Mouse (Mus musculus) CD4-positive helper T cell, adult 2 months (primary cell): ENCODE results near the gene Smarcad1.
A peak's percentile ranks its signal among the peaks of the same experiment; 100 is the strongest.

Source experiments
- DNase-seq: peaks from one replicate; pipeline ENCODE4 v3.0.0-alpha.2; 2012; ENCODE audit warnings: low read depth, missing footprints, low spot score

Gene Smarcad1

DNA sequence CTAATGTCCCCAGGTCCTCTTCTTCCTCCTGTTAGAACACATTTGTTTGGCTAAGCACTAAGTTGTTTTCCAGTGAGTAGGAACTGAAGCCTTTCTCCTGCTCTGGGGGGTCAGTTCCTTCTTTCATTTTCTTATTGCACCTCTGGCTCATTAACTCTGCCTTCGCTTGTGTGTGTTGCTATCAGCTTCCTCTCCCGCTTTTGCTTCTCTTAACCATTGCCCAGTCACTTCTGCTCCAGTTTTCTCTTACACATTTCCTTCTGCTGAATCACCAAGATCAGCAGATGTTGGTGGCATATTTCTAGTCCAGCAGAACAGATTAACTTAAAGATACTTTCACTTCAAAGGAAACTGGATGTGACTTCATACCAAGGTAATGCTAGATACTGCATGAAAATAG lies 72.5 kb downstream of the Smarcad1 start:
- no peak for DNase-seq

DNA sequence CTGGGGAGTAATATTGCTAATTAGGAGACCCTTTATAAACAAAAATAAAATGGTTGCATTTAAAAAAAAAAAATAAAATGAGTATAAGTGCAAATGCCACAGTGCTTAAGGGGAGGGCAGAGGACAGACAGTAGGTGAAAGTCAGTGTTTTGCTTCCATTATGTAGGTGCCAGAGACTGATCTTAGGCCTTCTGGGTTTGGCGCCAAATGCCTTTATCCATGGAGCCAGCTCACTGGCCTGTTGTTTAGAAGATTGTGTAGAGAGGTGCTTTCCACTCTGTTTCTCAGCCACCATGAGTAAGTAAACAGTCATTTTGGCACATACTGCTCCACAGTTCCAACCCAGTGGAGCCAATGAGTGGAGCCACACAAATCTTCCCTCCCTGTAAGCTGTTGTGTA lies 75.2 kb downstream of the Smarcad1 start:
- no peak for DNase-seq

DNA sequence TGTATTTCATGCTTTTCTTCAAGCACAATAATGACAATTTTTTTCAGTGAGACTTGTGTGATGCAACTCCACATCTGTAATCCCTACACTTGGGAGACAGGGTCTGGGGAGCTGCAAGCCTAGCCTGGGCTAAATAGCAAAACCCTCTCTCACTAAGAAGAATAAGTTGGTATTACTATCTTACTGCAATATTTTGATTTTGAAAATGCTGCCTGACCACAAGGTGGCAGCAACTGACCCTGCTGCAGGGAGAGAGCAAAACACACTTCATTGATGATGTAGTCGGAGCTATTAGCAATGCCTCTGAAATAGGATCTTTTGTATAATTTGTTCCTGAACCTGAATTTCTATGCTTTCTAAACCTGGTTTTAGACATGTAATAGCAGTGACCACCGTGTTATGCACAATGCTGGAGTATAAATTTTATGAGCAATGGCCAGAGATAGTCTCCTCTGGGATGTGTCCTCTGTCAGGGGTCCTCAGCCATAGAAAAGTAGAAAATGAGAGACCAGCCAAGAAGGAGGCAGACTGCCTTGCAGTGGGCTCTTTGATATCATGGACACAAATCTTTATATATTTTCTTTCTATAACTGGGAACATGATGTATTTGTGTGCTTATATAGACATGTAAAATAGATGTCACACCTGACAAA lies 83.8 kb downstream of the Smarcad1 start:
- DNase-seq: peak; percentile 60

DNA sequence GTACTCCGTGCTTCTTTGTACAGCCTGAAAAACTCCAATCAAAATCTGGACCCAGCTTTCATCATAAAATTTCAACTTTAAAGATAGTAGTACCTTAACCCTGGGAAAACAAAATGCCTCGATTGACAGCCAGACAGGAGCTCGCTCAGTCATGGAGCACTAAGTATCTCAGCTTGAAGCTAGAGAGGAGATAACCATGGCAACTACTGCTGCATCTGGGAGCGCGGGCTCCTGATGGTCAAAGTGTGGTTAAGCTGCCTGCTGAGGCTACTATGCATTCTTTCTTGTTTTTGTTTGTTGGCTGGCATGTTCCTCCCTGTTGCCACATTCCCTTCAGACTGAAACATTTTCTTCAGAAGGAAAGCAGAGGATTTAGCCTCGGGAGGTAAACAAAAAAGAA lies 90.0 kb downstream of the Smarcad1 start:
- no peak for DNase-seq

DNA sequence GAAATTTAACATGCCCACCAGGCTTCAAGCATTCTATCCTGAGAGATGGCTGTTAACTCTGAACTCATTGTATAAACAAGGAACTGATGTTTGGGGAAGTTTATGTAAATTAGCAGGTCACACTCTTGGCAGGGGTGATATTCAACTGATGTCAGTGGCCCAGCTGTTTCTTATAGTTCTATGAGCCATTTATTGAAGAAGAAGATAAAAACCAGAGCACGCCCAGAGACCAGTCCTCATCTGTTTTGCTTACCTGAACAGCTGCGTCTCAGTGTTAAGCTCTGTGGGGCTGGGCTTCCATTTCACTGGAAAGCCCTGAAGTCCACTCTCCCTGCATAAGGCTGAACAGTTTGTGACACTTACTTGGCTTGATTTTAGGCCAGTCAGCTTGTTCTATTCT lies 95.4 kb downstream of the Smarcad1 start:
- DNase-seq: no peak

DNA sequence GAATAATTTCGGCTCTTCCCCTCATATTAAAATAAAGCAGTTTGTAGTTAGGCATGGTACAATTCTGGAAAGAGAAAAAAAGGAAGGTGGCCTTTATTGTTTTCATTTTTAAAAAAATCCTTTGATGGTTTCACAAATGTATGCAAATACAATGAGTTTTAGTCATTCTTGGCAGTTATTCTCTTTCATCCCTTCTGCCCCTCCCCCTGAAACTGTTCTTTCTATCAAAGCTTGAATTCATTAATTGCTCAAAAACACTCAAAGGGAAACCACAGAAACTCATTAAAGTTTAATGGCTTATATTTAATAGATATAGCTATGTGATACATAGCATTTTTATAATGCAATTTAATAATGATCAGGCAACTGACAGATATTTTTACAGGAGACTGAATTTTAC lies 95.9 kb downstream of the Smarcad1 start:
- DNase-seq: no peak

DNA sequence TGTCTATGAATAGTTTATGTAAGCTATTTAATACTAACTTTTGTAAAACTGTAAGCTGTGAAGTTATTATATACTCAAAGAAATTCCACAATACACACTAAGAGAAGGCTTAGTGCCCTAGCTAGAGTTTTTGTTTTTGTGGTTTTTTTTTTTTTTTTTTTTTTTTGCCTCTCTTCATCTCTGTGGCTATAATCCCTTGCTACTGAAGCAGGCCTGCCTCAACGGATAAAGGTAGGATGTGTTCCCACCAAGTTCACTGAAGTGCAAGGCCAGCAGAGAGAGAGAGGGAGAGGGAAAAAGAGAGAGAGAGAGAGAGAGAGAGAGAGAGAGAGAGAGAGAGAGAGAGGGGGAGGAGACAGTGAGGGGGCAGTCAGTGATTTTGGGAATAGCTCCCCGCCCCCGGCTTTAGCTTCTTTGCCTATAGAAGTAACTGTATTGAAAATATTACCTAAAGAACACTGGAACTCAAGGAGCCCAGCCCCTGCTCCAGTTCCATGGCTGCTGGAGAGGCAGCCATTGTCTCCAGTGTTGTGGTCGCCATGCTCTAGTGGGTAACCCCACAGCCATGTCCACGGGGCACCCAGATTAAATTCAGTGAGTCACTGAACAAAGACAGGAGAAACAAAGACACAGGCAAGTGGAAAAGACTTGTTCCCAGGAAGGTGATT lies 97.8 kb downstream of the Smarcad1 start:
- peak; percentile 24 for DNase-seq

DNA sequence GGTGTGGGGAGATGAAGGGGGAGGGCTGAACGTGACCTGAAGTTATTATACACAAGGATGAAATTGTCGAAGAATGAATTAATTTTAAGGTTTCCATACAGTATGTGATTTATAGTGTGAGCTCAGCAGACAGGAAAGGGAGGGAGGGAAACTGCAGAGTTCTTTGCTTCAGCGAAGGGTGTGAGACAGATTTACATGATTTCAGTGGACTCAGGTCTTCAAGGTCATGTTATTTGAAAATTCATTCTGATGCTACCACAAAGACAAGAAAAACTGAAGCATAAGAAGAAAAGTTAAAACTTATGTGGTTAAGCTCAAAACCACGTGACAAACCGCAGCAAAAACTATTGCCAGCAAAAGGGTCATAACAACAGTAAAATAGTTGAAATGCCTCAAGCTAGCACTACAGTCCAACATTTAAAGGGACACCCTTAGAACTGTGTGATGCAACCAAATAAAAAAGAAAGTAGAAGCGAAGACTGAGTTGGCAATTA lies 98.4 kb downstream of the Smarcad1 start:
- peak; percentile 43 for DNase-seq

DNA sequence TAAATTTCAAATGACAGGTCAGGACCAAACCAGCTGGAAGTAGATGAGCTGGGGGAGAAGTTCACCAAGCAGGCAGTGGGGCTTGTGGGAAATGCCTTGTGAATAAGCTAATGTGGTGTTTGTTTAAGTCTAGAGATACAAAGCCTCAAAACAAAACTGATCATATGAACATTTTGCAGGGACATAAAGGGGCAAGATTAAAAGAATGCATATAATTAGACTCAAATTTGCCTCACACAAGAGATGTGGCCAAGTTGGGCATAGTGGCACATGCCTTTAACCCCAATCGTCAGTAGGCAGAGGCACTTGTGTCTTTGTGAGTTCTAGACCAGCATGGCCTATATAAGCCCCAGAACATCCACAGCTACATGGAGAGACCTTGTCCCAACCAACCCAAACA lies 99.9 kb downstream of the Smarcad1 start:
- DNase-seq: no peak

DNA sequence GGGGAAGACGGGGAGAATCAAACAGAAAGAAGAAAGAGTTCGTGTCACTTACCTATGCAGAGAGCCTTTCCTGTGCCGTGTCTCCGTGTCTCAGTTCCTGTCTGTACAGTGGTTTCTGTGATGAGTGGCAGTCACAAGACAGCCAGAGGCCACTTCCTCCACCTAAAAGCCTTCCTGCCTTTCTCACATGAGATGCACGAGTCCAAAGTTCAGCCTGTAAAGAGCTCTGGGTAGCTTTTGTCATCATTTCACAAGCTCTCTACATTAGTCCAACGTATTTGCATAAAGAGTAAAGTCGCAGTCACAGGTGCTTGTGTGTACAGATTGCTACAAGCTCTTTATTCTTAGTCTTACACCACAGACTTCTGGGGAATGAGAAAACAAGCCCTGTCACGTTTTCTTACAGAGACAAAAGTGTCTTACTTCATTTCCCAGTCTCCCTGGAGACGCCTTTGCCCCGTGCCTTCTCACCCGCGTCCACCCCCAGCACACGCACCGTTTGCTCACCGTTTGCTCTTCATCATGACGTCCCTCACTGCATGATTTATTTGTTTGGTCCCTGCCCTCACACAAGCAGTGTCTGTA lies 102.3 kb downstream of the Smarcad1 start, which contains the start of gene Hpgds:
Gene Hpgds, minus strand, starts transcription at position 288 of the 585 bp plus-strand sequence.
- DNase-seq: peak; percentile 85

DNA sequence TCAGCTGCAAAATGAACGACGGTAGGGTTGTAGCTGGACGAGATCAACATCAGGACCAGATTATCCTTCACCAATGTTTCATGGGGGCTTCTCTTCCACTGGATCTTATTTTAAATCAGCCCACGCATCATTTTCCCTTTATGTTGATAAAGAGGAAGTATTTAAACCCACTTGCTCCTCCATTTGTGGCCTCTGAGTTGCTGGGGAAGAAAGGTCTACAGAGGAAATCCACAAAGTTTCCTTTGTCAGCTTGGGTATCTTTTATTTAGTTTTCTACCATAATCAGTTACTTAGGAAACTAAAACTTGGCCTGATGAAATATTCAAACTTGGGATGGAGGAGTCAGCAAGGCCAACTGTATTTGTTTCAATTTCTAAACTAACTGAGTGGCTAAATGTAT lies 104.0 kb downstream of the Smarcad1 start:
- no peak for DNase-seq

DNA sequence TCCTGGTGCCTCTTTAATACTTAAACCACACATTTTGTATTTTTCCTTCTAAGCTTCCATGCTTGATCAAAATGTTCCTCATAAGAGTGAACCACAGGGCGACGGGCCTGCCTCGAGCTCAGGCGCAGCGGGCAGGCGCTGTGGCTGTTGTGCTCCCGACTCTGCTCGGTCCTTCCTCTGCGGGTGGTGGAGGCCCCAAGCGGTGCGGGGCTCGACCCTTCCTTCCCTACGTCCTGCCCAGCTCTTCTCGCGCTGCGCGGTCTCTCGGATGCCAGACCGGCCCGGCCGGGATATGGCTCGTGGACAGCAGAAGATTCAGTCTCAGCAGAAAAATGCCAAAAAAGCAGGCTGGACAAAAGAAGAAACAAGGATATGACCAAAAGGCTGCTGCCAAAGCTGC lies 108.3 kb downstream of the Smarcad1 start:
- DNase-seq: no peak

DNA sequence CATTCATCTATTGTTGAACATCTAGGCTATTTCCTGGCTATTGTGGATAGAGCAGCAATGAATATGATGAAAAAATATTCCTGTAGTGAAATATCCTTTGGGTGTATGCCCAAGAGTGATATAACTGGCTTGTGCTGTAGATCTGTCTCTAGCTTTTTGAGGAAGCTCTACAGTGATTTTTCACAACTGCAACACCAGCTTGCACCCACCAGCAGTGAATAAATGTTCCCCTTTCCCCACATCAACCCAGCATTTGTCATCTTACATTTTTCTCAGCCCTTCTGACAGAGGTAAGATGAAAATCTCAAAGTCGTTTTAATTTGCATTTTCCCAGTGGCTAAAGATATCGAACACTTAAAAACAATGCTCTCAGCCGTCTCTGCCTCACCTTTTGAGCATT lies 111.2 kb downstream of the Smarcad1 start:
- DNase-seq: no peak

DNA sequence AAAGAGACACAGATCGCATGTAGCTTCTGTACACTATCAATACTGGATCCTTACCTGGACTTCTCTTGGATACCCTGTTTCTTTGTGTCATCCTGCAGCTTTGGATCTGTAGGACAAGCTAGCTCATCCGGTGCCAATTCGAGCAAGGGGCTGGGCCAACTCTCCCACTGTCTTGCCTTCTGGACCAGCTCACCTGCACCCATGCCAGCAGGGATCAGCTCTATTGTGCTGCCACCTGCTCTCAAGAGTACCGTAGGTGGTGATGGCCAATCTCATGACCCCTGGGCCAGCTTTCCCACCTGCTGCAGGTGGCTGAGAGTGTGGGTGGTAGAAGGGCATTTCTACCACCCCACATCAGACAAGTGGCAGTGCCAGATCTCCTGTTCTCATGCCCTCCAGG lies 114.7 kb downstream of the Smarcad1 start:
- DNase-seq: no peak

DNA sequence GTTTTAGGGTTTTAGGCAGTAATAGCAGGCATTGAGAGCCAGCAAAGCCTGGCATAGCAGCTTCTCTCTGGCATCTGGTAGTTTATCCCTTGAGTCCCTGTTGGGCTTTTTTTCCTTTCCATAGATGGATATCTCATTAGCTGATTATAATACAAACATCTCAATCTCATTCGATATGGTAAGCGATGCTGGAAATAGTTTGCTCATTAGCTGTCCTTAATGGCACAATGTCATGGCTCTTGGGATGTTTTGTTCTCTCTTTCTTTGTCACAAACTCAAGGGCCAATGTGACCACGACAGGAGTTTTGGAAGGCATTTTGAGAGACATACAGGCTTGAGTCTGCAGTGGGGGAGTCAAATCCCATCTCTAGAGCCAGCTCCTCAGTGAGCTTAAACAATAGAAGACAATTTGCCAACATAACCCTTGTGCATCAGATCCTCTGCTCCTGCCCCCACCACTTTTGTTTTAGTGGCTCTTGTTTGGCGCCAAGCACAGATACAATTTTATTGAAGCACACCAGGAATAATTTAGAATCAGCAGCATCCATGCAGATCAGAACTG lies 117.1 kb downstream of the Smarcad1 start:
- DNase-seq: no peak

DNA sequence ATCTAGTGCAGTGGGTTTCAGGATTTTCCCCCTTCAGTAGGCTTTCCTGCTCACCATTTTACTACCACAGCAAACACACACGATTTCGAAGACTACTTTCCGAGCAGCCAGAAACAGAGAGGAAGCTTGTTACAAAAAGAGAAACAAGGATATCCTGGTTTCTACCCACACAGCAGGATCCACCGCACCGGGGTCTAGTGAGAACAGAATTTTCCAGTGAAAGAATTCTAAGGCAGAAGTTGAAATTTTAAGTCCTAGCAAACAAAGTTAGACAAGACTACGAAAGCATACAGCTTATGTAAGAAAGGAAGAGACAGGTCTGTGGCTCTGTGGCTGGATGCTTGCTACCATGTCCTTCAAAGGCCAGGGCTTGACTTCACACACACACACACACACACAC lies 121.8 kb downstream of the Smarcad1 start:
- DNase-seq: no peak

DNA sequence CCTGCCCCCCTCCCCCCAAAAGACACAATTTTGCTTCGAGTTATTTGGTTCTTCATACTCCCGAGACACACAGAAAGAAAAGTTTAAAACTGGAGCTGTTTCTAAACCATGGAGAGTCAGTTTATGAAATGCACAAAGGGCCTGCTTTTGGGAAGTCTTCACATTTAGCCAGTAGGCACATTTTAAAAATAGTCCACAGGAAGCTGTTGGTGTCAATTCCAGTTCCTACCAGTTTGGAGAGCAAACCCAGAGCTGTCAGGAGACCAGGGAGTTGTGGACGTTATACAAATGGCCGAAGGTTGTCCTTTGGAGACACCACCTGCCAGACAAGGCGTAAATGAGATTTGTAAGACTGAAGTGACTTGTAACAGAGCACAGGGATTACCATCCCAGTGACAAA lies 122.6 kb downstream of the Smarcad1 start:
- DNase-seq: no peak
